Mouse (Mus musculus): ENCODE measurements at regions not wholly inside any gene's neighbourhood (a gene's known extent, or its start where the extent isn't known, plus 50 kb on each side); places are given as distances from the start of the nearest gene placed in this dataset.

GRCm38 (mm10) chr2:75137983-75138745, 312.6 kb downstream of the Mtx2 start:
- Histone ChIP-seq H3K36me3 (no peaks in the 10 kb centered on the region), H3K4me3 (peak overlapping the region; percentile 63), H3K4me1 (peaks cover 22% of the 10 kb centered on the region), H3K27ac (no peak overlapping the region), H3K27me3 (ENCODE audit: insufficient read depth, poor library complexity, severe bottlenecking) (peaks cover 85% of the 10 kb centered on the region), H3K9me3 (no peaks in the 10 kb centered on the region)
- DNase-seq (ENCODE audit: low spot score) = no peak
- 6% methylated on average over 29 of the region's 29 CpGs for WGBS

- no peaks in the 10 kb centered on the region for H3K9me3 ChIP-seq
- 34% methylated on average over 9 of the region's 9 CpGs for WGBS
- no peak for DNase-seq (ENCODE audit: low spot score)
- H3K36me3 ChIP-seq = no peaks in the 10 kb centered on the region
- H3K4me3 ChIP-seq = no peak overlapping the region
- peaks cover 22% of the 10 kb centered on the region for H3K4me1 ChIP-seq
- H3K27ac ChIP-seq = no peak overlapping the region
- H3K27me3 ChIP-seq (ENCODE audit: insufficient read depth, poor library complexity, severe bottlenecking) = peaks cover 84% of the 10 kb centered on the region
Observed at GRCm38 (mm10) chr2:75138746-75139060, 313.1 kb downstream of the Mtx2 start.

- Histone ChIP-seq H3K27me3 (ENCODE audit: insufficient read depth, poor library complexity, severe bottlenecking) (peaks cover 83% of the 10 kb centered on the region), H3K9me3 (no peaks in the 10 kb centered on the region), H3K4me1 (peaks cover 22% of the 10 kb centered on the region), H3K36me3 (no peaks in the 10 kb centered on the region), H3K4me3 (no peak overlapping the region), H3K27ac (no peak overlapping the region)
- 61% methylated on average over 2 of the region's 2 CpGs for WGBS
- DNase-seq (ENCODE audit: low spot score) = no peak
Observed at GRCm38 (mm10) chr2:75139544-75139943, 313.9 kb downstream of the Mtx2 start.

GRCm38 (mm10) chr2:75142675-75143074, 317.1 kb downstream of the Mtx2 start:
- Histone ChIP-seq H3K9me3 (no peaks in the 10 kb centered on the region), H3K36me3 (no peaks in the 10 kb centered on the region), H3K4me1 (peaks cover 11% of the 10 kb centered on the region), H3K27me3 (ENCODE audit: insufficient read depth, poor library complexity, severe bottlenecking) (peaks cover 73% of the 10 kb centered on the region), H3K4me3 (no peak overlapping the region), H3K27ac (no peak overlapping the region)
- no peak for DNase-seq (ENCODE audit: low spot score)
- WGBS = 10% methylated on average over 2 of the region's 2 CpGs

GRCm38 (mm10) chr2:75144861-75145260, 319.3 kb downstream of the Mtx2 start:
- no peak for DNase-seq (ENCODE audit: low spot score)
- WGBS = 68% methylated on average over 12 of the region's 12 CpGs
- Histone ChIP-seq H3K27ac (no peak overlapping the region), H3K4me1 (peaks cover 9% of the 10 kb centered on the region), H3K4me3 (no peak overlapping the region), H3K27me3 (ENCODE audit: insufficient read depth, poor library complexity, severe bottlenecking) (peaks cover 58% of the 10 kb centered on the region), H3K9me3 (no peaks in the 10 kb centered on the region), H3K36me3 (no peaks in the 10 kb centered on the region)

- Histone ChIP-seq H3K27me3 (ENCODE audit: insufficient read depth, poor library complexity, severe bottlenecking) (peaks cover 49% of the 10 kb centered on the region), H3K36me3 (no peaks in the 10 kb centered on the region), H3K4me3 (no peak overlapping the region), H3K4me1 (peaks cover 9% of the 10 kb centered on the region), H3K9me3 (no peaks in the 10 kb centered on the region), H3K27ac (no peak overlapping the region)
- WGBS = 71% methylated on average over 6 of the region's 6 CpGs
- no peak for DNase-seq (ENCODE audit: low spot score)
Observed at GRCm38 (mm10) chr2:75146256-75146655, 320.7 kb downstream of the Mtx2 start.

GRCm38 (mm10) chr2:75147399-75147798, 321.8 kb downstream of the Mtx2 start:
- Histone ChIP-seq H3K27ac (no peak overlapping the region), H3K36me3 (no peaks in the 10 kb centered on the region), H3K4me3 (no peak overlapping the region), H3K9me3 (no peaks in the 10 kb centered on the region), H3K4me1 (peaks cover 4% of the 10 kb centered on the region), H3K27me3 (ENCODE audit: insufficient read depth, poor library complexity, severe bottlenecking) (peaks cover 44% of the 10 kb centered on the region)
- DNase-seq (ENCODE audit: low spot score) = no peak
- WGBS = 46% methylated on average over 9 of the region's 9 CpGs

- Histone ChIP-seq H3K27me3 (ENCODE audit: insufficient read depth, poor library complexity, severe bottlenecking) (peaks cover 42% of the 10 kb centered on the region), H3K27ac (no peak overlapping the region), H3K4me1 (no peaks in the 10 kb centered on the region), H3K9me3 (no peaks in the 10 kb centered on the region), H3K36me3 (no peaks in the 10 kb centered on the region), H3K4me3 (no peak overlapping the region)
- WGBS = 70% methylated on average over 8 of the region's 8 CpGs
- DNase-seq (ENCODE audit: low spot score) = no peak
Observed at GRCm38 (mm10) chr2:75147967-75148366, 322.4 kb downstream of the Mtx2 start.

GRCm38 (mm10) chr2:75149036-75149435, 323.4 kb downstream of the Mtx2 start:
- H3K4me3 ChIP-seq = no peak overlapping the region
- no peaks in the 10 kb centered on the region for H3K36me3 ChIP-seq
- 77% methylated on average over 5 of the region's 5 CpGs for WGBS
- H3K4me1 ChIP-seq = peaks cover 5% of the 10 kb centered on the region
- H3K27me3 ChIP-seq (ENCODE audit: insufficient read depth, poor library complexity, severe bottlenecking) = peaks cover 33% of the 10 kb centered on the region
- DNase-seq (ENCODE audit: low spot score) = no peak
- no peak overlapping the region for H3K27ac ChIP-seq
- no peaks in the 10 kb centered on the region for H3K9me3 ChIP-seq

GRCm38 (mm10) chr2:75149562-75149961, 324.0 kb downstream of the Mtx2 start:
- 39% methylated on average over 12 of the region's 12 CpGs for WGBS
- no peaks in the 10 kb centered on the region for H3K9me3 ChIP-seq
- H3K4me3 ChIP-seq = peak overlapping the region; percentile 37; the same call in 1 of the 2 replicates
- H3K4me1 ChIP-seq = peaks cover 10% of the 10 kb centered on the region
- DNase-seq (ENCODE audit: low spot score) = no peak
- H3K36me3 ChIP-seq = no peaks in the 10 kb centered on the region
- H3K27me3 ChIP-seq (ENCODE audit: insufficient read depth, poor library complexity, severe bottlenecking) = peaks cover 29% of the 10 kb centered on the region
- no peak overlapping the region for H3K27ac ChIP-seq

- DNase-seq (ENCODE audit: low spot score) = no peak
- 5% methylated on average over 6 of the region's 6 CpGs for WGBS
Observed at GRCm38 (mm10) chr2:75150986-75151385, 325.4 kb downstream of the Mtx2 start.

GRCm38 (mm10) chr2:75151519-75151918, 325.9 kb downstream of the Mtx2 start:
- Histone ChIP-seq H3K4me1 (peaks cover 10% of the 10 kb centered on the region), H3K4me3 (no peak overlapping the region), H3K36me3 (no peaks in the 10 kb centered on the region), H3K9me3 (no peaks in the 10 kb centered on the region), H3K27ac (no peak overlapping the region), H3K27me3 (ENCODE audit: insufficient read depth, poor library complexity, severe bottlenecking) (peaks cover 22% of the 10 kb centered on the region)
- 87% methylated on average over 8 of the region's 8 CpGs for WGBS
- no peak for DNase-seq (ENCODE audit: low spot score)

More at GRCm38 (mm10) chr2:75150986-75151385, 325.4 kb downstream of the Mtx2 start:
- peaks cover 27% of the 10 kb centered on the region for H3K27me3 ChIP-seq (ENCODE audit: insufficient read depth, poor library complexity, severe bottlenecking)
- H3K4me1 ChIP-seq = peaks cover 10% of the 10 kb centered on the region
- no peak overlapping the region for H3K4me3 ChIP-seq
- no peaks in the 10 kb centered on the region for H3K9me3 ChIP-seq
- no peaks in the 10 kb centered on the region for H3K36me3 ChIP-seq
- no peak overlapping the region for H3K27ac ChIP-seq

GRCm38 (mm10) chr2:75152477-75152990, 326.9 kb downstream of the Mtx2 start:
- H3K27me3 ChIP-seq (ENCODE audit: insufficient read depth, poor library complexity, severe bottlenecking) = peaks cover 17% of the 10 kb centered on the region
- no peaks in the 10 kb centered on the region for H3K36me3 ChIP-seq
- no peaks in the 10 kb centered on the region for H3K9me3 ChIP-seq
- WGBS = 29% methylated on average over 6 of the region's 6 CpGs
- peaks cover 10% of the 10 kb centered on the region for H3K4me1 ChIP-seq
- no peak overlapping the region for H3K27ac ChIP-seq
- H3K4me3 ChIP-seq = no peak overlapping the region
- no peak for DNase-seq (ENCODE audit: low spot score)

- Histone ChIP-seq H3K36me3 (no peaks in the 10 kb centered on the region), H3K4me1 (peaks cover 10% of the 10 kb centered on the region), H3K4me3 (no peak overlapping the region), H3K9me3 (no peaks in the 10 kb centered on the region), H3K27me3 (ENCODE audit: insufficient read depth, poor library complexity, severe bottlenecking) (peaks cover 14% of the 10 kb centered on the region; the same call in 1 of the 2 replicates), H3K27ac (no peak overlapping the region)
- DNase-seq (ENCODE audit: low spot score) = no peak
- 79% methylated on average over 3 of the region's 3 CpGs for WGBS
Observed at GRCm38 (mm10) chr2:75154448-75154847, 328.8 kb downstream of the Mtx2 start.
